Mouse (Mus musculus): ENCODE measurements around the gene Mat2a.

GRCm38 (mm10) chr6:72388791-72389329, 50.5 kb downstream of the Mat2a start:
- TF ChIP-seq POLR2A (IDR thresholded peaks at IDR 0.05; ENCODE audit: borderline replicate concordance, insufficient read depth, low read length) (no peak), CTCF (IDR thresholded peaks at IDR 0.05; ENCODE audit: borderline replicate concordance, insufficient read depth, low read depth, low read length) (no peak)
